Mouse (Mus musculus): Measurements from ENCODE around the gene Defb43. TPM values are rescaled to one million over a fixed set of nuclear protein-coding genes. Genes with fewer than 3 reads are reported as not detected.

The Defb43 gene
- polyA plus RNA-seq, 2 experiments = not detected

DNA sequence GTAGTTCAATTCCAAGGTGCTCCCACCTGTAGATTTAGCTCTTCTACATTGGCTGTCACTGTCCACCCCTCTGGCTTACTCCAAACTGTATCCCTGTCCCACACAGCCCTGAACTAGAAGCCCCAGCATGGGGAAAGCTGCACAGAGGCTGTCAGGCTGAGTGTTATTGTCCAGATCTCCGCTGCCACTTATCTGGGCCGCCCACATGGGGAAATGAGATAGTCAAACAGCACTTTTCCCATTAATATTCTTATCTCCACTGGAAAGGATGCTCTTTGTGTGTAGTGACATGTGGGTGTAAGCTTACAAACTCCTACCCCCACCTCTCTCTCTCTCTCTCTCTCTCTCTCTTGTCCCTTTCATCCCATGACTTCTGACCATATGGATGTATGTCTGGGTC is 50.6 kb downstream of the Defb43 start:
- no peak overlapping the region for H3K9ac ChIP-seq (ENCODE audit: low read depth, low read length, severe bottlenecking)
- H3K4me3 ChIP-seq (replicated peaks; ENCODE audit: low read length) = no peak overlapping the region
- no peaks in the 10 kb centered on the region for H3K27me3 ChIP-seq (ENCODE audit: control insufficient read depth, insufficient read depth, low read length)
- no peak overlapping the region for H3K4me2 ChIP-seq (replicated peaks; ENCODE audit: low read depth, low read length, severe bottlenecking)
- no peaks in the 10 kb centered on the region for H3K9me3 ChIP-seq (ENCODE audit: control insufficient read depth, low read length)
- H3K27ac ChIP-seq (replicated peaks; ENCODE audit: low read depth, low read length) = no peak overlapping the region
- H3K4me1 ChIP-seq (ENCODE audit: control insufficient read depth, insufficient read depth, low read length) = no peaks in the 10 kb centered on the region
- DNase-seq (ENCODE audit: low spot score) (no peak), ATAC-seq (ENCODE audit: low FRiP score, low read depth) (no peak)
- TF ChIP-seq POLR2A (IDR thresholded peaks at IDR 0.05; ENCODE audit: borderline replicate concordance, extremely low read depth, insufficient read depth, insufficient read length) = no peak
- 86% methylated on average over 2 of the region's 2 CpGs for WGBS
- H3K36me3 ChIP-seq (ENCODE audit: control insufficient read depth, insufficient read depth, low read length) = no peaks in the 10 kb centered on the region

DNA sequence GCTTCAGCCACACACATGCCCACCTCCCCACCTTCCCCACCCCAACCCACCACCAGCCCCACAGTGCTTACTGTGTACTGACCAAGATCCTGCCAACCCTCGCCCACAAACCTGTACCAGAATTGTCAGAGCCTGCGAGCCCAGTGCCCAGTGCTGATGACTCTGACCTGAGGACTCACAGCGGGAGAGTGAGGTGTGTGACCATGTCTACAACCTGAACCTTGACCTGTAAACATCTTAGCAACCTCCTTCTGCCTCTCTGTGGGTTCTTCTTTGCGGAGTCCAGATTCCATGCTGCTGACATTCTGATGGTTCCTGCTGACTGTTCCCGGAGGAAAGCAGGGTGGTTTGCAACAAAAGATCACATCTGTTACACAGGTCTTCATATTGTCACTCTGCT is 53.8 kb downstream of the Defb43 start:
- Histone ChIP-seq H3K9ac (ENCODE audit: low read depth, low read length, severe bottlenecking) (no peak overlapping the region), H3K27ac (replicated peaks; ENCODE audit: low read depth, low read length) (no peak overlapping the region), H3K27me3 (ENCODE audit: control insufficient read depth, insufficient read depth, low read length) (no peaks in the 10 kb centered on the region), H3K36me3 (ENCODE audit: control insufficient read depth, insufficient read depth, low read length) (no peaks in the 10 kb centered on the region), H3K4me2 (replicated peaks; ENCODE audit: low read depth, low read length, severe bottlenecking) (no peak overlapping the region), H3K4me3 (replicated peaks; ENCODE audit: low read length) (no peak overlapping the region), H3K4me1 (ENCODE audit: control insufficient read depth, insufficient read depth, low read length) (no peaks in the 10 kb centered on the region), H3K9me3 (ENCODE audit: control insufficient read depth, low read length) (no peaks in the 10 kb centered on the region)
- DNase-seq (ENCODE audit: low spot score) (no peak), ATAC-seq (ENCODE audit: low FRiP score, low read depth) (no peak)
- 72% methylated on average over 5 of the region's 5 CpGs for WGBS
- TF ChIP-seq POLR2A (IDR thresholded peaks at IDR 0.05; ENCODE audit: borderline replicate concordance, extremely low read depth, insufficient read depth, insufficient read length) = no peak

DNA sequence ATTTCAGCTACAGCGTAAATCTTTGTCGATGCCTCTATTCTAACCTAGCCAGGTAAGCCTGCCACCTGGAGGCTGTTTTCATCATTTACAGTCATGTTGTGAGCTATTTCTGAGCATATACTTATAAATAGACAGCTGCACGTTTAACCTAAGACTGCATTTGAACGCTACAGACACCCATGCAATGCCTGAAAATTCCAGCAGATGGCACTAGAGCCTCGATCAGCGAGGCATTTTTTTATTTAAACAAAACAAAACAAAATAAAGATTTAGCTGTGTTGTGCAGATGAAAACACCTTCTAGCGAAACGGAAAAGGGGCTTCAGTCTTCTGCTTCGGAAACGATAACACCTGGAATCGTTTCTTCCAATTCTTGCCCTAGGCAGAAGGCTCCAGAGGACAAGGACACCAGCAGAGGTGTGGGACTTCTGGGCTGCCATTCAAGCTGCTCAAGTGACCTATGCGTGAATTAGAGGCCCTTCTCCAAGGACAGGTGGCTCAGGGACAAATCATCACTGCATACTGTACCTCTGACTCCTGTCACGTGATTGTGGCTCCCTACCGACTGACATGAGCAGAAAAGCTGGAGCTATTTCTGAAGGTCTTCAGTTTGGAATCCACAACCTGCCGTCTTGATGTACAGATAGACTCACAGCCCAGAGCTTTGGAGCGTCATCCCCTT is 55.2 kb downstream of the Defb43 start:
- Histone ChIP-seq H3K9ac (ENCODE audit: low read depth, low read length, severe bottlenecking) (no peak overlapping the region), H3K4me2 (replicated peaks; ENCODE audit: low read depth, low read length, severe bottlenecking) (no peak overlapping the region), H3K27ac (replicated peaks; ENCODE audit: low read depth, low read length) (no peak overlapping the region), H3K4me3 (replicated peaks; ENCODE audit: low read length) (no peak overlapping the region), H3K9me3 (ENCODE audit: control insufficient read depth, low read length) (no peaks in the 10 kb centered on the region), H3K4me1 (ENCODE audit: control insufficient read depth, insufficient read depth, low read length) (no peaks in the 10 kb centered on the region), H3K36me3 (ENCODE audit: control insufficient read depth, insufficient read depth, low read length) (no peaks in the 10 kb centered on the region), H3K27me3 (ENCODE audit: control insufficient read depth, insufficient read depth, low read length) (no peaks in the 10 kb centered on the region)
- TF ChIP-seq POLR2A (IDR thresholded peaks at IDR 0.05; ENCODE audit: borderline replicate concordance, extremely low read depth, insufficient read depth, insufficient read length) = no peak
- no peak for ATAC-seq (ENCODE audit: low FRiP score, low read depth)
- WGBS = 31% methylated on average over 16 of the region's 16 CpGs
- DNase-seq (ENCODE audit: low spot score) = peak; percentile 56

Other genes with a start within 250 kb of the Defb43 start
- 10.9 and 11.4 TPM in 2 replicates for gene Wdfy2, start 174.1 kb upstream of the Defb43 start, polyA plus RNA-seq (2012; rRNA removed)
- 12.8 and 13.8 TPM in 2 replicates for gene Wdfy2, start 174.1 kb upstream of the Defb43 start, polyA plus RNA-seq (2014; fragmentation: Nextera tagmentation; extraction: Ambion mirVana)
- gene Defb48, start 27.3 kb upstream of the Defb43 start, polyA plus RNA-seq (2012; rRNA removed) = not detected in 2 replicates
- gene Defb48, start 27.3 kb upstream of the Defb43 start, polyA plus RNA-seq (2014; fragmentation: Nextera tagmentation; extraction: Ambion mirVana) = not detected in 2 replicates
- gene Defb47, start 13.7 kb upstream of the Defb43 start, polyA plus RNA-seq (2012; rRNA removed) = not detected in 2 replicates
- gene Defb47, start 13.7 kb upstream of the Defb43 start, polyA plus RNA-seq (2014; fragmentation: Nextera tagmentation; extraction: Ambion mirVana) = not detected in 2 replicates
- 0.09 and 0.23 TPM in 2 replicates for gene Defb42, start 35.2 kb downstream of the Defb43 start, polyA plus RNA-seq (2012; rRNA removed)
- gene Defb42, start 35.2 kb downstream of the Defb43 start, polyA plus RNA-seq (2014; fragmentation: Nextera tagmentation; extraction: Ambion mirVana) = not detected in 2 replicates
- gene Defb30, start 38.2 kb downstream of the Defb43 start, polyA plus RNA-seq (2012; rRNA removed) = not detected in 2 replicates
- gene Defb30, start 38.2 kb downstream of the Defb43 start, polyA plus RNA-seq (2014; fragmentation: Nextera tagmentation; extraction: Ambion mirVana) = not detected in 2 replicates